Mouse (Mus musculus): Measurements from ENCODE around the gene Jmjd6. TPM values are rescaled to one million over a fixed set of nuclear protein-coding genes. Genes with fewer than 3 reads are reported as not detected.

The Jmjd6 gene
- polyA plus RNA-seq, 1 experiment: 44.1 TPM

DNA sequence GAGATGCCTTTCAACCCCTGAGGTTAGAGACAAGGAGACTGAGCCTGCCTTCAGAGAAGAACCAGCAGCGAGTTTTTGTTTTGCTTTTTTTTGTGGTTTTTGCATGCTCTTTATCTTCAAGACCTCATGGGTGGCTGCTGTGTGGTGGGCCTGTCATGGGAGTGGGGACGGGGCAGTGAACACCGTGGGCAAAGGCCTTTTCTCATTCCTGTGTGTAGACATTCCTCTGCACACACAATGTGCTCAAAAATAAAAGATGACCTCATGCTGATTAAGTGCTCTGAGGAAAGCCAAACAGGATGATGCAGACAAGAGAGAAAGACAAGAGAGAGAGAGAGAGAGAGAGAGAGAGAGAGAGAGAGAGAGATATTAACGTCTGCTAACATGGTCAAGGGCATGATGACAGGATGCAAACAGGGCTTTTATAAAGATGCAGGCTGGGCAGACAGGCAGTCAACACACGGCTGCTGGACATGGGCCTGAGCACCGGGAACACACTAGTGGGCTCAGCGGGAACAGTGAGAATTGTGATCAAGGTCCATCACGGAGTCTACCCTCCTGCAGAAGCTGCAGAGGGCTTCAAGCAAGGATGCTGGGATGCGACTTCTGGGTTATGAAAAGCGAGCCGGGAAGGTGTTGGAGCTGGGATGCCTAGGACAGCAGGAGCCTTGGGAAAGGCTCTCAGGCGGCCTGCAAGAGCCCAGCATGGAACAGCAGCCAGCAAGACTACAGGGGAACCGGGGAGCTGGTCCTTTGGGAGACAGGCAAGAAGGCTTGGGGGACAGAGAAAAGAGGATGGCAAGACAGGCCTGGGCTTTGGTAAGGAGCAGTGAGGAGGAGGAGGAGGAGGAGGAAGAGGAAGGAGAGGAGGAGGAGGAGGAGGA is 21.9 kb downstream of the Jmjd6 start:
- TF ChIP-seq CTCF (IDR thresholded peaks at IDR 0.05; ENCODE audit: borderline replicate concordance, extremely low read depth, insufficient read depth, insufficient read length) (no peak), POLR2A (IDR thresholded peaks at IDR 0.05; ENCODE audit: borderline replicate concordance, extremely low read depth, insufficient read depth, insufficient read length, poor library complexity, severe bottlenecking) (no peak)
- DNase-seq (ENCODE audit: low read depth): no peak

GRCm38 (mm10) chr11:116819932-116820593 is 23.2 kb downstream of the Jmjd6 start:
- no peak for TF ChIP-seq CTCF (IDR thresholded peaks at IDR 0.05; ENCODE audit: borderline replicate concordance, extremely low read depth, insufficient read depth, insufficient read length)
- TF ChIP-seq POLR2A (IDR thresholded peaks at IDR 0.05; ENCODE audit: borderline replicate concordance, extremely low read depth, insufficient read depth, insufficient read length, poor library complexity, severe bottlenecking): no peak
- DNase-seq (ENCODE audit: low read depth): no peak

- no peak for TF ChIP-seq POLR2A (IDR thresholded peaks at IDR 0.05; ENCODE audit: borderline replicate concordance, extremely low read depth, insufficient read depth, insufficient read length, poor library complexity, severe bottlenecking)
- no peak for TF ChIP-seq CTCF (IDR thresholded peaks at IDR 0.05; ENCODE audit: borderline replicate concordance, extremely low read depth, insufficient read depth, insufficient read length)
- no peak for DNase-seq (ENCODE audit: low read depth)
Measured at GRCm38 (mm10) chr11:116818722-116819121, 24.5 kb downstream of the Jmjd6 start.

GRCm38 (mm10) chr11:116817567-116817966 is 25.7 kb downstream of the Jmjd6 start:
- no peak for DNase-seq (ENCODE audit: low read depth)
- TF ChIP-seq POLR2A (IDR thresholded peaks at IDR 0.05; ENCODE audit: borderline replicate concordance, extremely low read depth, insufficient read depth, insufficient read length, poor library complexity, severe bottlenecking): no peak
- TF ChIP-seq CTCF (IDR thresholded peaks at IDR 0.05; ENCODE audit: borderline replicate concordance, extremely low read depth, insufficient read depth, insufficient read length): no peak

GRCm38 (mm10) chr11:116816769-116817168 is 26.5 kb downstream of the Jmjd6 start:
- no peak for DNase-seq (ENCODE audit: low read depth)
- TF ChIP-seq CTCF (IDR thresholded peaks at IDR 0.05; ENCODE audit: borderline replicate concordance, extremely low read depth, insufficient read depth, insufficient read length): no peak
- no peak for TF ChIP-seq POLR2A (IDR thresholded peaks at IDR 0.05; ENCODE audit: borderline replicate concordance, extremely low read depth, insufficient read depth, insufficient read length, poor library complexity, severe bottlenecking)

- DNase-seq (ENCODE audit: low read depth): peak; percentile 44
- TF ChIP-seq CTCF (IDR thresholded peaks at IDR 0.05; ENCODE audit: borderline replicate concordance, extremely low read depth, insufficient read depth, insufficient read length): no peak
- TF ChIP-seq POLR2A (IDR thresholded peaks at IDR 0.05; ENCODE audit: borderline replicate concordance, extremely low read depth, insufficient read depth, insufficient read length, poor library complexity, severe bottlenecking): no peak
Measured at GRCm38 (mm10) chr11:116814884-116815415, 28.3 kb downstream of the Jmjd6 start.

DNA sequence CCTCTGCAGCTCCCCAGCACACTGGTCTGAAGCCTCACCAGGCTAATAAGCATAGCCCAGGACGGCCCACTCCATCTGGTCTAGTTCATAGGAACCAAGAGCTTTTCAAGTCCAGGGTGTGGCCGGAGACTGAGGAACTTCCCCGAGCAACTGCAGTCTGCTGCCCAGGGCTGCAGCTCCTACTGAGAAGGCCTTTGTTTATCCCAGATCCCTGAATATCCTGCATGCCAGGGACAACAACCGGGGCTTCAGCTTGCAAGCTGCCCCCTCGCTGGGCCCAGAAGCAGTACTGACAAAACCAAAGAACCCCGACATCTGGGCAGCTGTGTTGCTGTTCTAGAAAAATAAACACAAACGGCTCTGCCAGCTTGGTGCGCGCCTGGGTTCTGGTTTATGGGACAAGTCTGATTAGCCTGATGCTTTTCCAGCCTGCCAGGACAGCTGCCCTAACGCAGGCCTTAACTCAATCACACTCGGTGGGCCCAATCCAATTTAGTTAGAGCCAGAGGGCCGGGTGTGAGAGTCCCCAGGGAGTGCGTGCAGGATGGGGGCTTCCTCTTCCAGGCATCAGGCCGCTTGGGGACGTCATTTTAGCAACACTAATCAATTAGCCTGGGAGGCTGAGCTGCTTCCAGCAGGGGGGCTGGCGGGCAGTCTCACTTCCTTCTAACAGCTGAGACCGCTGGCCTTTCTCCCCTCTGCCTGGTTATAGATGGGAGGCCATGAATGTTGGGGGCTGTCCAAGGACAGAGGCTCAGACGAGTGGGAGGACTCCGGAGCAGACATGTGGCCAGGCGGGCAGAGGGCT is 29.0 kb downstream of the Jmjd6 start:
- peak; percentile 85 for DNase-seq (ENCODE audit: low read depth)
- no peak for TF ChIP-seq CTCF (IDR thresholded peaks at IDR 0.05; ENCODE audit: borderline replicate concordance, extremely low read depth, insufficient read depth, insufficient read length)
- no peak for TF ChIP-seq POLR2A (IDR thresholded peaks at IDR 0.05; ENCODE audit: borderline replicate concordance, extremely low read depth, insufficient read depth, insufficient read length, poor library complexity, severe bottlenecking)

- no peak for TF ChIP-seq CTCF (IDR thresholded peaks at IDR 0.05; ENCODE audit: borderline replicate concordance, extremely low read depth, insufficient read depth, insufficient read length)
- no peak for TF ChIP-seq POLR2A (IDR thresholded peaks at IDR 0.05; ENCODE audit: borderline replicate concordance, extremely low read depth, insufficient read depth, insufficient read length, poor library complexity, severe bottlenecking)
- no peak for DNase-seq (ENCODE audit: low read depth)
Measured at GRCm38 (mm10) chr11:116813610-116814009, 29.6 kb downstream of the Jmjd6 start.

- TF ChIP-seq CTCF (IDR thresholded peaks at IDR 0.05; ENCODE audit: borderline replicate concordance, extremely low read depth, insufficient read depth, insufficient read length) (peak; percentile 30; the same call in 1 of the 2 replicates), POLR2A (IDR thresholded peaks at IDR 0.05; ENCODE audit: borderline replicate concordance, extremely low read depth, insufficient read depth, insufficient read length, poor library complexity, severe bottlenecking) (no peak)
- DNase-seq (ENCODE audit: low read depth): peak; percentile 92
Measured at GRCm38 (mm10) chr11:116812793-116813529, 30.3 kb downstream of the Jmjd6 start.
